Mouse (Mus musculus) right cerebral cortex, adult 2 months (tissue): ENCODE data around the gene Fyn.

Experiments
- DNase-seq, 2 experiments: peaks; one replicate each; pipeline ENCODE4 v3.0.0; 2021 to 2022; ENCODE audit warnings: low spot score in 2 of 2

The Fyn gene

DNA sequence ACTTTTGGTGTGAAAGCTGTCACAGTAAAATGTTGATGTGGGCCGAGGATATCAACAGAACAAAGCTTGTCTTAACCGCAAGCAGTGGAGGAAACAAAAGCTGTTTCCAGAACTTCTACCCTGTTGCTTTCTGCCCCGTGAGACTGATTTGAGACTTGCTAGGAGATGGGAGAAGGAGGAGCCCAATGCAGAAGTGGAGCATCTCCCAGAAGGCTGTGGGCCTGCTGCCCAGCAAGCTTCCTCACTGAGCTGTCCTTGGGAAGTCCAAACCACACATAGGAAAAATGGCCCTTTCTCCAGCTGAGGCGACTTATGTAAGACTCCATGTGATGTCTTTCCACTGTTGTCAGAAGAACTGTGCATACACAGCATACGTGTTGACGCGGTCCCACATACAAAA is 101.7 kb downstream of the Fyn start:
- no peak for DNase-seq

GRCm38 (mm10) chr10:39471040-39471713 is 102.5 kb downstream of the Fyn start:
- no peak for DNase-seq

DNA sequence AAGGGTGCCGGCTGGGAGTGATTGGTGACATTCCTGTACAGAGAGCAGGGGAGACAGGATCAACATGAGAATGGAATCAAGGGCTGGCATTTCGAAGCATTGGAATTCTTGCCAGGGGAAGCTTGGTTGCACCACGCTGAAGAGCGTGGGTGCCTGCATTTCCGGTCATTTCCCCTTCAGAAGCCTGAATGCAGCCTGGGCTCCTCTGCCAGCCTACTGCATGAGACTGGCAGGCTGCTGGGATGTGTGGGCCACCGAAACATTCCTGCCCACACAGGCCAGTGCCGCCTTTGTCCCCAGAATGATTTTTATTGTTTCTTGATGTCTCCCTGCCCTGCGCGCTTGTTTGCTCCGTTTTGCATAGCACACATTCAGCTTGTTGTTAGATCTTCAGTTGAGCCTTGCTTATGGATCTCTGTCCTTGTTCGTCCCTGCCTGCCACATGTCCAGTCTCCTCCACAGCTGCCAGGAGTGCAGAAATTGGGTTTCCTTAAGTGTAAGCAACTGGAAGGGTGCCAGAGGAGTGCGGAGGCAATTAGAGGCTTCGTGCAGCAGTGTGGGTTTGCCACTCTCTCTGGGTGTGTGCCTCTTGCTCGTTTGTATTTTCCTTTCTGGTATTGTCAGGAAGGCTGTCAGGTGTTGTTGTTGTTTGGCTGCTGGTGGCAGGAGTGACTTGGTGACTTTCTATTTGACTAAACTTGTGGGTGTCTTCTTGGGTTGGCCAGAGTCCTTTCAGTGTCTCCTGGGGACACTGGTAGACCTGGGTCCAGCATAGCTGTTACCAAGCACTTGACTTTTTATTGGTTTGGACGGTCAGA is 103.3 kb downstream of the Fyn start:
- peak; percentile 59 to 64 for DNase-seq

- no peak for DNase-seq
Observed at GRCm38 (mm10) chr10:39472923-39473322, 104.3 kb downstream of the Fyn start.

GRCm38 (mm10) chr10:39479361-39479760 is 110.7 kb downstream of the Fyn start:
- no peak for DNase-seq

- no peak for DNase-seq
Observed at GRCm38 (mm10) chr10:39484382-39484826, 115.7 kb downstream of the Fyn start.

GRCm38 (mm10) chr10:39484892-39485291 is 116.2 kb downstream of the Fyn start:
- peak in 1 of 2 experiments; percentile 51 for DNase-seq

GRCm38 (mm10) chr10:39485939-39486338 is 117.3 kb downstream of the Fyn start:
- DNase-seq = no peak

- DNase-seq = no peak
Observed at GRCm38 (mm10) chr10:39486501-39487450, 118.1 kb downstream of the Fyn start.

- DNase-seq = no peak
Observed at GRCm38 (mm10) chr10:39487740-39488415, 119.2 kb downstream of the Fyn start.

DNA sequence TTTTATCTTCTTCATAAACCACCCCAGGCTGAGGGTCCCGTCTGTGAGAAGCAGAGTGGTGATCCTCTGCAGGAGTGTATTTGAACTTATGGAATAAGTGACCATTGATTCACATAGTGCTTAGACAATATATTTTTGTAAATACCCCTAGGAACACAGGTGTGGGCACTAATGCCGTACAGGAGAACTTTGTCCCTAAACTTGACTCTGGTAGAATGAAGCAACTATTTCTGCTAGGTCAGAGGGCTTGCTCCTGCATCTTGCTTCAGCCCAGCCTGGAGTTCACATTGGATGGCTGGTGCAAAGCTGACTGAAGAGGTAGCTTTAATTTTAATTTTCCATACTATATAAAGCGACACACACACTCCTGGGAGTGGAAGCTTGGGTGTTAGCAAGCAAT is 119.9 kb downstream of the Fyn start:
- no peak for DNase-seq

GRCm38 (mm10) chr10:39488956-39489355 is 120.3 kb downstream of the Fyn start:
- DNase-seq = no peak

GRCm38 (mm10) chr10:39490349-39491121 is 121.9 kb downstream of the Fyn start:
- no peak for DNase-seq

GRCm38 (mm10) chr10:39492146-39492545 is 123.5 kb downstream of the Fyn start:
- DNase-seq = no peak

DNA sequence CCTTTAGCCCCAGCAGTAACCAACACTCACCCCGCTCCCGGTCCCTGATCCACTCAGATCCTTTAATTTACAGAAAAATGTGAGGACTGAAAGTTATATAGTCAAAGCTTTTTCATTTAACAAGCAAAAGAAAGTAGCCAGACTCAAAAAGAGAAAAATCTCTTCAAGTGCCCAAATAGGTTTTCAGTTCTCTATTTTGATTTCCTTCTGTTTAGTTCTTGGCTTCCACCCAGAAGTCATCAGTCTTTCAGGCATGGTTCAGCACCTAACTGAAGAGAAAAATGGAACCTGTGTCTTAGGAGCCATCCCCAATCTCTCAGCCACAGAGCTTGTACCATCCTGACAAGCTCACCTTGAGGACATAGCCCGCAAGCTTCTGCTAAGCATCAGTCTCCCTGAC is 124.4 kb downstream of the Fyn start:
- no peak for DNase-seq

DNA sequence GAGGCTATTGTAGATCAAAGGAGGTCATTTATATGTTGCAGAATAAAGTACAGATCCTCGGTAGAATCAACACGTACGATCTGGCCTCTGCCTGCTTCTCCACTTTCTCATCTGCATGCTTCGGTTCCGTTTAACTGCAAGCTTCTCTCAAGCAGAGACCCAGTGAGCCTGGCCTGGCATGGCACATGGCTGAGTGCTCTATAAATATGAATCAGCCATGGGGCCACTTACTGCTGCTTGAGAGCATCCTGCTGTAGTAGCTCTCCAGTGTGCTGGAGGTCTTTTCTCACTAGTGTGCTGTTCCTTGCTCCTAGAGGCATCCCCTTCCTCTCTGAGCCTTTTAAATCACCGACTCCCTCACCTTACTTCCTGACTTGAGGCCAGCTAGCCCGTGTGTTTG is 130.0 kb downstream of the Fyn start:
- DNase-seq = no peak

GRCm38 (mm10) chr10:39501571-39501970 is 132.9 kb downstream of the Fyn start:
- no peak for DNase-seq

DNA sequence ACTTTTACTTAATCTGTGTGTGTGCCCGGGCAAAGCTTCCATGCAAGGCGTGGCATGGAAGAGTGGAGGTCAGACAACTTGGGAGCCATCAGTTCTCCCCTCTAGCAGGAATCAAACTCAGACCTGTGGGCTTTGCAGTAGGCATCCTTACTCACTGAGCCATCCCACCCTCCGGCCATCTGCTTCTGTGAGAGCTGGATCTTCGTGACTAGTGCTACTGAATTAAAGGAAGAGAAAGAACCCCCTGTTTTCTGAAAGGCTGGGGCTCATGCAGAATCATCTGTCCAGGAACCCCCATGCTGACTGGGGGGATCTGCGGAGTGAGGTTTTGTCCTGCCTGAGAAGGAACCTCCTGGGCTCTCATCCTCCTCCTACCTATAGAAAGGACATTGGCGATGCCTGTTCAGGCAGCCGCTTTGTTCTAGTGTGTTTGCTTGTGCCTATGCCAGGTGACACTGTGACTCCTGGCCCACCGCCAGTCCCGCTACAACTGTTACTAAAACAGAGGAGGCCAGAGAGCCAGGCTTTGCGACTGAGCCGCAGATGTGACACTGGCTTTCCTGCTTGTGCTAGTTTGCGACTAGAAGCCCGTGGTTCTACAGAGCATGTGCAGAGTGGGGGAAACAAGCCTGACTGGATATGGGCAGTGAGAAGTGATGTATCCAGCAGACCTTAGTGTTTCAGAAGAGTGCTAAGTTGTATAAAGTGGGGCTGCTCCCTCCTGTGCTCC is 133.5 kb downstream of the Fyn start:
- DNase-seq = no peak

DNA sequence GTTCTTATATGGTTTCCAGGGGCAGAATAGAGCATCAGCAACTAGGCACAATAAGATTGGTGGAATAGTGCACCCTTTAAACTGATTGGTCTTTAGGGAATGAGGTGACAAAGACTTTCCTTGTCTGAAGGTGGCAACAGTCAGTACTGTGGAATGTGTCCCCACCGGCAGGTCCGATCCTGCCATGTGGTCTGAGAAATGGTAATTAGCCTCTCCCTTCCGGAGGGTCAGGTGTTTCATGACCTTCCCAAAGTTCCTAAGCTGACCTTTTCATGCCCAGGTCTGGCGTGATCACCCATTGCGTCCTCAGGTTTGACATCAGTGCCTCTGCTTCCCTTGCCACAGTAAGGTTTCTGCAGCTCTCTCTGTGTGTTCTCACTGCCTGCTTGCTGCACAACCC is 134.7 kb downstream of the Fyn start:
- no peak for DNase-seq

DNA sequence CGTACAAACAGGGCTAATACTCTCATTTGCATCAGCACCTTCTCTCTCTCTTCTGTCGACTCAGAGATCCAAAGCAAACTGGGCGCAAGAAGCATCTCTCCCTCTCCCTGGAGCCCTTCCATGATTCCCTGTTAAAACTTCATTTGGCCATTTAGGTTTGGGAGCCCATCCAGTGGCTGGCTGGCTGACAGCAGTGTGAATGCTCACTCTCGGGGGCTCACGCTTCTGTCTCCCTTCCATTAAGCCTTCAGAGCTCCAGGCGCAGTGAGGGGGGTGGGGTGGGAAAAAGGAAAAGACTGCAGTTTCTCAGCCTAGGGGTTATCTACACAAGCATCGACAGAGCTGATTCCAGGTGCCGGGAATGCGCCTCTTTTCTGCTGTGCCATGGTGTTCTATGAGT is 136.4 kb downstream of the Fyn start:
- no peak for DNase-seq
